Mouse (Mus musculus) brain, embryonic 14.5 days (tissue): ENCODE results near the gene Gys2.

Experiments
- CTCF ChIP-seq: fragments of 200-500 bp; IDR thresholded peaks from 2 replicates; pipeline ENCODE4 v1.5.1; 2012; ENCODE audit warnings: inconsistent platforms, mild to moderate bottlenecking, moderate library complexity, borderline replicate concordance; ENCODE audit not compliant: insufficient read depth, insufficient read length; ENCODE audit errors: extremely low read depth
- POLR2A ChIP-seq: fragments of 200-500 bp; IDR thresholded peaks from 2 replicates; pipeline ENCODE4 v1.6.1; 2012; ENCODE audit warnings: mild to moderate bottlenecking, inconsistent platforms, borderline replicate concordance; ENCODE audit not compliant: poor library complexity, insufficient read depth, insufficient read length, severe bottlenecking; ENCODE audit errors: extremely low read depth

- TF ChIP-seq CTCF (peak; percentile 47), POLR2A (no peak)
Observed at GRCm38 (mm10) chr6:142514912-142515311, 42.0 kb upstream of the Gys2 start.
